Mouse (Mus musculus) embryonic stem cell, embryonic (primary cell): ENCODE measurements around the gene Adora3.

Experiments used
- CTCF ChIA-PET, 4 experiments: fragments of 300-600 bp in 2 of 4; fragments of 350-600 bp in 2 of 4; sonication (Branson Sonifier 250); formaldehyde crosslinking; loops; one replicate each; lab custom pipeline; 2022; ENCODE audit warnings: inconsistent platforms in 2 of 4; lab: Charles Lee
- POLR2A ChIA-PET, 4 experiments: fragments of 300-600 bp in 2 of 4; fragments of 350-600 bp in 2 of 4; sonication (Branson Sonifier 250); formaldehyde crosslinking; loops; one replicate each; lab custom pipeline; 2022; ENCODE audit warnings: antibody characterized with exemption in 4 of 4, inconsistent platforms in 1 of 4; lab: Charles Lee

Adora3 gene

GRCm38 (mm10) chr3:105872034-105872433 lies 1.4 kb downstream of the Adora3 start:
- POLR2A ChIA-PET = interaction anchor here in 1 of 4 experiments (0.6 to 1.0 kb wide), 2 partner anchors 9 to 344 kb away, joined by 3 read pairs; no protein-coding TSS in a partner anchor
- CTCF ChIA-PET = interaction anchor here in 2 of 4 experiments (0.7 to 1.1 kb wide), 2 partner anchors 104 to 146 kb away, joined by 3 to 4 read pairs; no protein-coding TSS in a partner anchor

- ChIA-PET POLR2A (interaction anchor here in 1 of 4 experiments (0.6 to 1.0 kb wide), 2 partner anchors 9 to 345 kb away, joined by 3 read pairs; no protein-coding TSS in a partner anchor), CTCF (interaction anchor here in 2 of 4 experiments (0.7 to 1.1 kb wide), 2 partner anchors 104 to 147 kb away, joined by 3 to 4 read pairs; no protein-coding TSS in a partner anchor)
Measured at GRCm38 (mm10) chr3:105872579-105872978, 1.9 kb downstream of the Adora3 start.

- POLR2A ChIA-PET = no interaction called here
- CTCF ChIA-PET = no interaction called here
Measured at GRCm38 (mm10) chr3:105873451-105874445, 3.1 kb downstream of the Adora3 start.

- POLR2A ChIA-PET = no interaction called here
- CTCF ChIA-PET = no interaction called here
Measured at GRCm38 (mm10) chr3:105876022-105876421, 5.4 kb downstream of the Adora3 start.

GRCm38 (mm10) chr3:105877252-105877803 lies 6.7 kb downstream of the Adora3 start:
- POLR2A ChIA-PET = interaction anchor here in 1 of 4 experiments (0.6 kb wide), 1 partner anchor 421 kb away, joined by 3 read pairs; no protein-coding TSS in a partner anchor
- CTCF ChIA-PET = no interaction called here

- ChIA-PET POLR2A (interaction anchor here in 1 of 4 experiments (0.6 kb wide), 1 partner anchor 422 kb away, joined by 3 read pairs; no protein-coding TSS in a partner anchor), CTCF (no interaction called here)
Measured at GRCm38 (mm10) chr3:105877919-105878318, 7.3 kb downstream of the Adora3 start.

- CTCF ChIA-PET = no interaction called here
- POLR2A ChIA-PET = no interaction called here
Measured at GRCm38 (mm10) chr3:105878751-105879150, 8.1 kb downstream of the Adora3 start.

GRCm38 (mm10) chr3:105880419-105880818 lies 9.8 kb downstream of the Adora3 start:
- ChIA-PET CTCF (no interaction called here), POLR2A (no interaction called here)

- ChIA-PET CTCF (no interaction called here), POLR2A (interaction anchor here in 1 of 4 experiments (1.3 kb wide), 1 partner anchor 195 kb away, joined by 3 read pairs; no protein-coding TSS in a partner anchor)
Measured at GRCm38 (mm10) chr3:105882105-105882504, 11.4 kb downstream of the Adora3 start.

- POLR2A ChIA-PET = interaction anchor here in 2 of 4 experiments (0.6 to 1.3 kb wide), 3 partner anchors 17 to 483 kb away, joined by 3 to 6 read pairs (median 3); no protein-coding TSS in a partner anchor
- CTCF ChIA-PET = interaction anchor here in 1 of 4 experiments (0.6 to 0.9 kb wide), 2 partner anchors 17 to 75 kb away, joined by 3 to 5 read pairs; no protein-coding TSS in a partner anchor
Measured at GRCm38 (mm10) chr3:105883111-105883510, 12.5 kb downstream of the Adora3 start.

GRCm38 (mm10) chr3:105888961-105889360 lies 18.3 kb downstream of the Adora3 start:
- ChIA-PET CTCF (no interaction called here), POLR2A (no interaction called here)

GRCm38 (mm10) chr3:105890220-105890619 lies 19.6 kb downstream of the Adora3 start:
- CTCF ChIA-PET = no interaction called here
- POLR2A ChIA-PET = no interaction called here

- ChIA-PET POLR2A (interaction anchor here in 1 of 4 experiments (1.1 kb wide), 1 partner anchor 204 kb away, joined by 4 read pairs; the partner anchor contains the start of gene Ddx20), CTCF (no interaction called here)
Measured at GRCm38 (mm10) chr3:105891141-105891540, 20.5 kb downstream of the Adora3 start.

- ChIA-PET POLR2A (interaction anchor here in 2 of 4 experiments (0.6 to 1.8 kb wide), 8 partner anchors 54 to 1441 kb away, joined by 3 to 12 read pairs (median 3); partner anchors contain the start of genes Atp5f1 (in 1 of the 2), Ddx20 (in 1 of the 2), Rbm15 (in 1 of the 2) and Wdr77 (in 1 of the 2)), CTCF (interaction anchor here in 2 of 4 experiments (0.6 to 1.3 kb wide), 4 partner anchors 8 to 218 kb away, joined by 3 to 4 read pairs (median 4); no protein-coding TSS in a partner anchor)
Measured at GRCm38 (mm10) chr3:105891760-105892571, 21.3 kb downstream of the Adora3 start.

- CTCF ChIA-PET = interaction anchor here in 2 of 4 experiments (0.7 to 1.3 kb wide), 4 partner anchors 24 to 218 kb away, joined by 3 to 6 read pairs (median 4); no protein-coding TSS in a partner anchor
Measured at GRCm38 (mm10) chr3:105892572-105893495, 22.2 kb downstream of the Adora3 start.

GRCm38 (mm10) chr3:105893941-105894391 lies 23.3 kb downstream of the Adora3 start:
- CTCF ChIA-PET = interaction anchor here in 1 of 4 experiments (0.8 to 1.3 kb wide), 2 partner anchors 122 kb away, joined by 3 to 4 read pairs; no protein-coding TSS in a partner anchor
- POLR2A ChIA-PET = interaction anchor here in 3 of 4 experiments (0.7 to 1.8 kb wide), 6 partner anchors 29 to 797 kb away, joined by 3 to 5 read pairs (median 4); no protein-coding TSS in a partner anchor

More at GRCm38 (mm10) chr3:105892572-105893495, 22.2 kb downstream of the Adora3 start:
- POLR2A ChIA-PET = interaction anchor here in 3 of 4 experiments (0.6 to 1.8 kb wide), 13 partner anchors 28 to 1440 kb away, joined by 3 to 12 read pairs (median 3); partner anchors contain the start of genes Wdr77 (in 3 of the 3), Atp5f1 (in 1 of the 3) and Rbm15 (in 1 of the 3)
